Mouse (Mus musculus) limb, embryonic 12.5 days (tissue): ENCODE data around the gene Ush1c. TPM values are rescaled to one million over a fixed set of nuclear protein-coding genes. Genes with fewer than 3 reads are reported as not detected.

ENCODE experiments used
- polyA plus RNA-seq: library from polyadenylated mRNA; unstranded; fragments of >200 nt; fragmentation: Nextera tagmentation; extraction: Ambion mirVana; gene quantifications from 2 replicates; pipeline ENCODE4 v1.2.1, GENCODE M21; 2016

Gene Ush1c
- polyA plus RNA-seq, 1 experiment from 2014 or later, result 3.1 TPM

Other genes starting within 250 kb of the Ush1c start
- 0.26 and 0.42 TPM in 2 replicates for gene Abcc6, start 208.2 kb downstream of the Ush1c start, polyA plus RNA-seq
- gene Nomo1, start 204.8 kb downstream of the Ush1c start, polyA plus RNA-seq, result 22.3 and 24.9 TPM in 2 replicates
- 0.09 and 0.30 TPM in 2 replicates for gene Kcnj11, start 137.7 kb downstream of the Ush1c start, polyA plus RNA-seq
- 0.70 and 1.4 TPM in 2 replicates for gene Abcc8, start 58.5 kb downstream of the Ush1c start, polyA plus RNA-seq
- gene Otog, start 2.5 kb upstream of the Ush1c start, polyA plus RNA-seq, result 0.16 and 0.22 TPM in 2 replicates
- 48.4 and 52.3 TPM in 2 replicates for gene Myod1, start 138.0 kb upstream of the Ush1c start, polyA plus RNA-seq
- gene Kcnc1, start 158.0 kb upstream of the Ush1c start, polyA plus RNA-seq, result 0.03 and 0.14 TPM in 2 replicates